Mouse (Mus musculus) thymus, postnatal 36 days (tissue): ENCODE measurements around the gene Traf2.
A peak's percentile ranks its signal among the peaks of the same experiment; 100 is the strongest.

Experiments
- DNase-seq, 2 experiments: peaks; one replicate each; pipeline ENCODE4 v3.0.0; 2022; ENCODE audit warnings: mixed read lengths in 2 of 2

Gene Traf2

DNA sequence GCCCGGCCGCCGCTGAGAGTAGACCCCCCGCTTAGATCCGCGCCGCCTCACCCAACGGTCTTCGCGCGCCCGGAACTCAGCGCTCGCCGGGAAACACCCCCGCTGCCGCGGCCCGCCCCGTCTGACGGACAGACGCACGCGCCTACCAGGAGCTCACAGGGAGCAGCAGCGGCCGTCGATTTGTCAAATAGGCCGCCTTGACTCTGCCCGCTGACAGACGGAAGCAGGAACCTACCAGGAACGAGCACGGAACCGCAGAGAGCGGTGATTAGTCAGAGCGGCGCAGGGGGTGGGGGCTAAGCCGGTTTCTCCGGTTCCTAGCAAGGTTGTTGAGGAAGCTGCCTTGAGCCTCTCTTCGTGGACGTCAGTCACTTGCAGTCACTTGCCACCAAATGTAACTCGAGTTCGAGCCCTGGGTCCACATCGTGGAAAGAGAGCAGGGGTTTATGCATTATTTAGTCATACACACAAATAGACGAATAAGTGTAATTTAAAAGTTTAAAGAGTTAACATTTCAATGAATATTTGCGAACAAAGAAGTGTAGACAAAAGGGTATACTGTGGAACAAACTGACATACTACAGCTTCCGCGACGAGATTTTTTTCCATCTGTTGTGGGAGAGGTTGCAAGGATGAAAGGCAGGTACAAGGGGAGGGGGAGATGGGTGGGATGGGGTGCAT lies at the start of gene Traf2:
Traf2 (minus strand) TSS at position 130 of the 681 bp plus-strand sequence.
- DNase-seq: peak; percentile 98 to 99

DNA sequence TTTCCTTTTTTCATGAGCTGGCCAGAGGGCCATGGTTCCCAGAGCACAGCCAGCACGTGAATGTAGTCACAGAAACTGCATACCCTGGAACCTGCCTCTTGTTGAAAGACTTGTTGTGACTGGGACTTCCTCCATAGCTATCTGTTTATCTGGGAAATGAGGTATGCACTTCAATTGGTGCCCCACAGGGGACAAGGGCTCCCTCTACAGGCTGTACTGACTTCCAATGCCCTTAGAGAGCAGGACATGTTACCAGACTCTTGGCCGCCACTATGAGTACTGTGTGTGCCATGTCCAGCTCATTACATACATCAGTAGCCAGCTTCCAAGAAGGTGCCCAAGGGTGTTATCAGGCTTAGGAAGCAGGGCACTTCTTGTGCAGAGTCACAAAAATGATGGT lies 45.1 kb upstream of the Traf2 start:
- peak; percentile 30 to 31 for DNase-seq

DNA sequence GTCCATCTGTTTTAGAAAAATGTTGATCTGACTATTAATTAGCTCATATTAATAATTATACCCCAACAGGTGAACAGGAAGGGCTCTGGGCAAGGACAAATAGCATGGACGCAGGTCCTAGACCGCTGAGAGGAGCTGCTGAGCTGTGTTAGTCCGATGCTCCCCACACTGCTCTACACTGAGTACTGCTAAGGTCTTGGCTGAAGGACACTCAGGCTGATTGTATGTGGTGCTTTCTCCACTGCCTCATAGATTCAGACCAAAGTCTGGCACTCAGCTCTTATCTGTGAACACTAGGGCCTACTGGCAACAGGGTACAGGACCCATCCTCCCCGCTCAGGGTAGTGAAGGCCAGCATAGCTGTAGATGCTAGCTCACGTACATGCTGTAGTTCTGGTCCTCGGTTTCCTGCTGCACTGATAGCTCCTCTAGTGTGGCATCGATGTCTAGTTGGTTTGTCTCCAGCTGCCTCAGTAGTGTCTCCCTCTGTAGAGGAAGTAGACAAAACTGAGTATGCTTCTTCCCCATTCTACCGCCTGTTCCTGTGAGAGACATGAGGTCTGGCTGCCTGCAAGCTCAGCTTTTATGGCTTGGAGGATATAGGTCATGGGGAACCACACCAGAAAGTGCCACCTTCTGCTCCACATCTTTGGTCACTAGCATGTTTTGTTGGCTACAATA lies 41.6 kb upstream of the Traf2 start:
- DNase-seq: no peak

DNA sequence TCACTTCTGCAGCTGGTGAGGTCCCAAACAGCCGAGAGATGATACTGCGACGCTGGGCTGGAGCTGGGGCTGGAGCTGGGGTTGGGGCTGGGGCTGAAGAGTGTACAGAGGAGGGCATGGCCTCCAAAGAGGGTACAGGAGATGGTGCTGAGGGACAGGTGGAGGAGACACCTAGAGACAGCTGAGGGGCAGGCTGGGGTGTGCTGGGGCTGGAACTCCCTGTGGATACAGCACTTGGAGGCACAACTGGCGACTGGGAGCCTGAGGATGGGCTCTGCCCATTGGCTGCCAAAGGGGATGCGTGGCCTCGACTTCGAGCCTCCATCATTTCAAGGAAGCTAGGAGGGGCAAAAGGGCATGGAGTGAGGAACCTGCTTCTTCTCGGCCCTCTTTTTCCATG lies 40.5 kb upstream of the Traf2 start:
- DNase-seq: no peak

DNA sequence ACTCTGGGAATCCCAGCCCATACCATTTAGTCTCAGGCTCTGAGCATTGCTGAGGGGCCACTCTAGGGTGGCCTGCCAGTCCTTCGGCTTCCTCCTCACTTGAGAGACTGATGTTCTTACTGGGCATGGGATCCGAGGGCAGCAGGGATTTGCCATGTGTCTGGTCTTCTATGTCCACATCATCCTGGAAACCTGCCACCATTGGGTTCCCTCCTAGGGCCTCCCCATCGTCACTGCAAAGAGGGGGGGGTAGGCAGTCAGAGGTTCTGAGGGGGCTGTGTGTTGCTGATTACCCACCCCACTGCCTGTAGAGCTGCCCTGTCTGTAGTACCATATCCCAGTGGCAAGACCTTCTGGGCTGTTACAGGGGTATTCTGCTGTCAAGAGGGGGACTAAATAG lies 38.9 kb upstream of the Traf2 start:
- DNase-seq: no peak

DNA sequence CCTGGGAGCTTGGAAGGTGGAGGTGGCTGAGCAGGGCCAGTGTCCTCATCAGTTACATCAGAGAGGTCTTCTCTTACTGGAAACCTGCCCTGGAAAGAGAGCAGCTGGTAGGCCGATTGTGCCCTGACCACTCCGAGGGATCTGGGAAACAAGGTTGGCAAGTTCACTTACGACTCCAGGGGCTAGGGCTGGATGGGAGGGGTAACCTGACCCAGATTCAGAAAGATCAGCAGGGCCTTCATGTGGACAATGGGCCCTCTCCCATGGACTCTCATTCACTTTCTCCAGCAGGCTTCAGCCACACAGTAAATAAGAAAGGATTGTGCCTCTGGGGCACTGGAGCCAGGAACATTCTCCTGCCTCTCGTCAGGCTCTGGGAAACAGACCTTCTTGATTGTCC lies 38.1 kb upstream of the Traf2 start:
- no peak for DNase-seq

DNA sequence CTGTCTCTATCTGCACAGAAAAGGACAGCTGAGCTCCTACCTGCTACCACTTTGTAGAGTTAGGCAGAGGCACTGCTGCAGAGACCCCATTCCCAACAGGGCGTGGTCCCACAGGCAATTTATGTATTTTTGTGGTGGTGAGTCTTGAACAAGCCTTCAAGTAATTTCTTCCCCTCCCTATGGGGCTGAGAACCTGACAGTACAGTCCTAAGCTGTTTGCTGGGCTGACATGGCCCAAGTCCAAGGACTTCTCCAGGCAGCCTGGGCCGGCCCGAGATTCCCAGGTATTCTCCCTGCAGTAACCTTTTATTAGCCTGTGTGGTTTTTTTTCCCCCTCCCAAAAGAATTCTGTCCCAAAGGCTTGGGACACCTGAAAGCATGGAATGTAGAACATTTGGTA lies 37.4 kb upstream of the Traf2 start:
- no peak for DNase-seq

DNA sequence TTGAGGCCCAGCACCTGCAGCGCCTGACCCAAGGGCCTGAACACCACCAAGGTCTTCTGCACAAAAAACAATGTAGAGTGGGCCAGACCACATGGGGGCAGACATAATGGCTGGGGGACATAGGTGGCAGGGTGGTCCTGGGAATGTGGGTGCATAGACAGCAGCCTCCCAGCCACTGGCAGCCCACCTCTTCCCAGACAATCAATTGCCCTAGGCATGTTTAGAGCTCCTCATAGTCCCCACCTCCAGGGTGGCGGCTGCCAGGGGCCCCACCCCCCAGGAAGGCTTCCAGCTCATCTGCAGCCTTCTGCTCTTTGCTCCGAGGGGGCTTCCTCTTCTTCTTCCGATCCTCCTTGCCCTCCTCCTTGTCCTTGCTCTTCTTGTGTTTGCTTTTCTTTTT lies 36.8 kb upstream of the Traf2 start:
- no peak for DNase-seq

DNA sequence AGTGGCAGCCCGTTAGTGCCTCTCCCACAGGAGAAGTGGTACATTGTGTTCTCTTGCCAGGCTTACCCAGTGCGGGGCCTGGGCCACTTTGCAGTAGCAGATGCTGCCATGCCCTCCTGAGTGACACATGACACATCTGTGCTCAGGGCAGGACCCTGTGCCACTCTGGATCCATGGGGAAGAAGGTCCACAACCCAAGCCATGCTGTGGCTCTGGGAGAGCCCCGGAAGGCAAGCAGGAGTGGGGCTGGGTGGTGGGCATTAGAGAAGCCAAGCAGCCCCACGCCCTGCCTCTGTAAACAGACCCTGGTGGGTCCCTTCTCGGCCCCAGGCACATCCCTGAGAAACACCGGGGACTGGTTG lies 36.4 kb upstream of the Traf2 start:
- DNase-seq: no peak

DNA sequence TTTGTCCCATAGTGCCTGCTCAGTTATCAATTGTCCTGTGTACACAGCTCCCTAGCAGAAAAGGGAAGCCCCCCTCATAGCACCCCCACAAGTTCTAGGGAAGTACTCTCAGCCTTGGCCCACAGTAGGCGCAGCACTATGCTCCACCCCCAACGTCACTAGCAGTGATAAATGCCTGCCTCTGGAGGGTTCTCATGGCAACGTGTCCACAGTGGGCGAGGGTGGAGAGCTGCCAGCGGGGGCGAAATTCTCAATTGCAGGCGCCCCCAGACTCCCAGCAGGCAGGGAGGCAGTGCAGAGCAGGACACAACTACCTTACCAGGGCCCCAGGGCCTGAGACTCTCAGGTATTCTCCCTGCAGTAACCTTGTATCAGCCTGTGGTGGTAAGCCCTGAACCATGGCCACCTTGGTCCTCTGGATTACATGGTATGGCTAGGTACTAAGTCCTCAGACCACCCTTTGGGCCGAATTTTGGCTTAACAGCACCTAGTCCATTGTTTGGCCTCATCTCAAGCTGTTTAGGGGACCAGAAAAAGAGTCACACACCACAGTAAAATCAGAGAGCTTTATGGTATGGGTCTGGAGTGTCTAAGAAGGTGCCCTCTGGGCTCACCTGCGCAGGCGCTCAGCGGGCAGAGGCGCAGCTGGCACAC lies 35.9 kb upstream of the Traf2 start:
- no peak for DNase-seq

DNA sequence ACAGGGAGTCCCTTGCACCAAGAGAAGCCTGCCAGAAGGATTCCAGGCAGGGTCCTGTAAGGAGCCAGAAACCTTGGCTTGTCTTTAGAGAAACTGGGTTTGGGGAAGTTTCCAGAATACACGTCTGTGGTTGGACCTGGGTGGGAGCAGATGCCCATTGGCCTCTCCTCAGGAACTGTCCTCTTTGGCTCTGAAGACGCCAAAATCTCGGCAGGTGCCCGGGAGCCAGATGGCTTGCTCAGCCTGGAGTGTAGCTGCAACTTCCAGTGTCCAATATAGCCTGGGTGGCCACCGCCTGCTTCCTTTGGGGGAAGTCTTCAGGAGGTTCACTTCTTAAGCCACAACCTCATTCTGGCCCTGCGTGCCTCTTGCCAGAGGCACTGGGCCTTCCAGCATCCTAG lies 35.2 kb upstream of the Traf2 start:
- DNase-seq: no peak

DNA sequence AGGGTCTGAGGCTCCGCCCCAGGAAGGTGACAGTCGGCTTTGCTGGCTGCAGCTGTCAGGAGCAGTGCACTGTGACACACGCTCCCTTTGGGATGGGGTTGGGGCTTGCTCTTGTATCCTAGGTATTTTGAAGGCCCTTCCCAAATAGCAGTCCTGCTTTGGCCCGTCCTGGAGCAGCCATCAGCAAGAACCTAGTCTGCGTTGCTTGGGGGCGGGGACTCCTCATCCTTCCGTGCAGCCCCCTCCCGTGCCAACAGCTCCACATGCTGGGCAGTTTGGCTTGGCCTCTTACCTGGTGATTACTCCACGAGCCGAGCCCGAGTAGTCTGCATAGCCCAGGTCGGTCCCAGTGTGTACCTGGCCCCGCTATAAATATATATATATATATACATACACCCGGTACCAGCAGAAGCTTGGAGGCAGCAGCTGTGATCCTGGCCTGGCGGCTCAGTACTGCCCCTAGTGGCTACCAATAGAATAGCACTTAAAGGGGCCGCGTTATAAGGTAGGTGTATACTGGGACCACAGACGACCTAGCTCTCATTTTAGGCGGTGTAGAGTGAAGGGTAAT lies 34.6 kb upstream of the Traf2 start, which contains the start of gene Ajm1:
Ajm1 (minus strand) TSS at position 464 of the 571 bp plus-strand sequence.
- DNase-seq: peak; percentile 61 to 72

DNA sequence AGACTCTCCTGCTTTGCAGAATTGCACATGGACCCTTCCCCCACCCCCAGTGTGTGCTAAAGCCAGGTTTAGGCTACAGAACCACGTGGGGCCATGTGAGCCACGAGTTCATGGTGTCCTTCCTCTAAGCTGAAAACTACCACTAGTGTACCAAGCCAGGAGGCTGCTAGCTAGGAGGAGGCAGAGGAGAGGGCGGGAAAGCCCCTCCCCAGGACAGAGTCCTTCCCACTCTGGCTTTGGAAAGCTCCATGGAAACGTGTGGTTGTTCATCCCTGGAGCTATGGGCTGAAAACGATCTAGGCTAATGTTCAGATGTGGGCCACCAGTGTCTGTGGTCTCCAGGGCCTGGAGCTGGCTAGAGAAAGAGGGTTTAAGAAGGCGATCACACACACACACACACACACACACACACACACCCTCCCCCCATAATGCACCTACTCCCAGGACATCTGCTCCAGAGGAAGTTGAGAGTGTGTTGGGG lies 33.9 kb upstream of the Traf2 start:
- DNase-seq: no peak

DNA sequence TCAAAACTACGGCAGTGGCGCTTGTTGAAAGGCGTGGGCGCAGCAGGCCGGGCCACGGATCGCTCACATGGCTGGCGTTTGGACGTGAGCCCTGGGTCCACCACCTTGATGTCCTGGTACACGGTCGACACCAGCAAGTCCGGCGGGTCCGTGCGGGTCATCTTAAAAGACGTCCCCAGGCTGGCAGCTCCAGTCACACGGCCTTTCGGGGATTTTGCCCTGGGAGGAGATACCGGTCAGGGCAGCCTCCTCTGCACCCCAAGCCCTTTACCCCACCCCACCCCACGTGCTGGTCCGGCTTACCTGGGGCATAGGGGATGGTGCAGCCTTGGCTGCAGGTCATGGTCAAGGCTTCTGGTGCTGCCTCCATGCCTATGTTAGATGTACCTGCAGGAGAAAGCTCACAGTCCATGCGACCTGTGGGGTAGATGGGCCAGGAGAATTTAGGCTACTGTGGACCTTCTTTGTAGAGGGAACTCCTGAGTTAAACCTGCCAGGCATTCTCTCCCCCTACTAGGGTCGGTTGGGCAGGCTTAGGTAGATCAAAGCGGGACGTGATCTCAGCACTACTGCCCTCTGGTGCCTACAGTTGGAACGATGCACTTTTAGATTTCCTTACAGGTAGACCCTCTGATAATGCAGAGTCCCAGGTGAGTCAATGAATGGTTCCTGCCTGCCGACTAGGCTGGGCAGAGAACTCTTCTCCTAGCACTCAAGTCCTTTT lies 33.2 kb upstream of the Traf2 start:
- DNase-seq: peak; percentile 65 to 69

DNA sequence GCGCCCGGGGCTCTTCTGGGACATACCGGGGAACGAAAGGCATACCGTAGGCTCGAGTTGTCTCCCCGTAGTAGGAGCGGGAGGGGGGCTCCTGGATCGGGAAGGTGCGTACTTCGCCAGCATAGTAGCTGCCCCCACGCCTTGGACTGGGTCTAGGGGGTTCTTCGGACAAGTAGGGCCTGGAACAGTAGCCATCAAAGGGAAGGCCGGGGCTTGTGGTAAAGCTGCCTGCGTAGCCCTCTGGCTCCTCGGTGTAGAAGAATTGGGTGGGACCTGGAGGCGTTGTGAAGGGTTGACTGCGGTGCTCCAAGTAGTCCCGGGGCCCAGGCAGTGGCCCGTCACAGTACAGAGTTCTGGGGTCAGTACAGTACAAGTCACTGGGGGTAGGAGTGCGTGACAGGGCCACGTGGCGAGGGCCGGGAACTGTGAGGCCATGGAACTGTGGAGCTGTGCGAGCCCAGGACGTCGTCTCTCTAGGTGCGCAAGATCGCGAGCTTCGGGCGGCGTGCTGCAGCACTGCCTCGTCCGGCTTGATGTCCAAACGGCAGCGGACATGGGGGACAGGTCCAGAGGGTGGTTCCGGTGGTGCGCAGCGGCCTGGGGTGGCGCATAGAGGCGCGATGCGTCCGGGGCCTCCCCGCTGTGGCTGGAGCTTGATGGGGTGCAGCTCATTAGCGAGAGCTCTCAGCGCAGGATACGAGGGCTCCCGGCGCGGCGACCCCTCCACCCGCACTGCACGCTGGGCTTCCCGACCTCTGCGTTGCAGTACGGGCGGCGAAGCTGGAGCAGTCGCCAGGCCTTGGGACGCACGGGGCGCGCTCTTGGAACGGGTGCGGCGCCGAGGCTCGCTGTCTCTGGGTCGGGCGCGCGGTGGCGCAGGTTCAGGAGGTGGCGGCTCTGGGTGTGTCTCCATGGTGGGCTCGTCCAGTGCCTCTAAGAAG lies 32.3 kb upstream of the Traf2 start:
- peak in 1 of 2 experiments; percentile 28 for DNase-seq

DNA sequence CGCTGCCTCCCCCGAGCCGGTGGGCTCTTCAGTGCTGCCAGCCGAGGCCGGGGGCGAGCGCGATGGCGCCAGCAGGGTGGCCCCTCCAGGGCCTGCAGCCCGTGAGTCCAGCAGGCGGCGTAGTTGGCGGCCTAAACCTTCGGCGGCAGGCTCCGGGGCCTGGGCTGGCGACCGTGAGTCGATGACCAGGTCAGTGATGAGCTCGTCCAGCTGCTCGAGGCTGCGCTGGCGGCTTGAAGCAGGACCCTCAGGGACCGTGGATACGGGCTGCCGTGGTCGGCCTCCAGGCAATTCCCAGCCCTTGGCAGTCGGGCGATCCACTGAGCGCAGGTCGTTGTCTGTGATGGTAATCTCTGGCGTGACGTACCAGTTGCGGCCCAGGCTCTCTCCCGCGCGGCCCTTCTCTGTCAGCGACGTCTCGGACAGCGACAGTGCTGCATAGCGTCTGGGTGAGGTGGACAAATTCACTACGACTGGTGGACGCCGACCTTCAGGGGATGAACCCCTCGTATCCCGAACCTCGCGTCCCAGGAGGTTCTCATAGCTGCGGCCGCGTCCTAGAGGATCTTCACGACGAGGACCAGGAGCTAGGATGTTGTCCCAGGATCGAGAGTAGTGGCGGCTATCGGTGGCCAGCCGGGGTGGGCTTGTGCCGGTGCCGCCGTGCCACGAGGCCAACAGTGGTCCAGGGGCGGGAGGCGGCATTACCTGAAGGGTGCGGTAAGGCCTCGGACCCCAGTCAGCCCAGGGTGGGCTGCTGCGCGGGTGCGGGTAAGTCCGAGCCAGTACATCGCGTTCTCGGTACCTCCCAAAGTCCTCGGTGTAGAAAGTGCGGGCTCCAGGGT lies 31.4 kb upstream of the Traf2 start:
- peak in 1 of 2 experiments; percentile 29 for DNase-seq

DNA sequence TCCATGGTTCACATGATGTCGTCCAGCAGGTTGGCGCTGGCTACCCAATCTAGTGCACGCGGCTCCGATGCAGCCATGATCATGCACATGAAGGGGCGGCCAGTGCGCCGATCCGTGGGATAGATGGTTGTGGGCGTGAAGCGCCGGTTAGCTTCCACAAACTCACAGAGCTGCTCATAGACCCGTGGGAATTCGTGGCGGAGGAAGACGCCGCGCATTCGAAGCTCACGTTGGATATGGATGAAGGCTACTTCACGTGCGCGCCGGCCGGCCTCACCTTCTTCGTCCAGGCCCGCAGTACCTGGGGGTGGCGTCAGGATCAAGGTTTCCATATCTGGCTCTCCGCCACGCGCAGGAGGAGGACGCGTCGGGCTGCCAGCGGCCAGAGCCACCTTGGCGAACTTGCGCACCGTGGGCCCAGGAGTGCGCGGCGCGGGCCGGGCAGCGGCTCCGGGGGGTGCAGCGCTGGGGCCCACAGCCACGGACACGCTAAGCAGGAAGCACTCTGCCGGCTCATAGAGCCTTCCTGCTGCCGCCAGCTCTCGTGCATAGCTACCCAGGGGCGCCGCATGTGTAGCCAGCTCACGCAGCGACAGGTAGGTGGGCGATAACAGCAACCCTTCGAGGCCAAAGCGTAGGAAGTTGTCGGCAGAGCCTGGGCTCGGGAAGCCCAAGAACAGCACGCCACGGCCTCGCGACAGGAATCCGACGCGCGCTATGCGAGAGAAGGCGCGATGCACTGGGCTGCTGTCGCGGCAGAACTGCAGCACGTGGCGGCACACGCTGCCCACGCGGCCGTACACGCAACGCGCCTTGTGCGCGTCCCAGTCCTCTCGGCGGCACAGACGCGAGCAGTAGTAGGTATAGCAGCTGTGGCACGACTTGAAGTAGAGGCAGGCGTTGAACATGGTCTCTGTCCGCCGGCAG lies 30.5 kb upstream of the Traf2 start:
- DNase-seq: peak in 1 of 2 experiments; percentile 25

DNA sequence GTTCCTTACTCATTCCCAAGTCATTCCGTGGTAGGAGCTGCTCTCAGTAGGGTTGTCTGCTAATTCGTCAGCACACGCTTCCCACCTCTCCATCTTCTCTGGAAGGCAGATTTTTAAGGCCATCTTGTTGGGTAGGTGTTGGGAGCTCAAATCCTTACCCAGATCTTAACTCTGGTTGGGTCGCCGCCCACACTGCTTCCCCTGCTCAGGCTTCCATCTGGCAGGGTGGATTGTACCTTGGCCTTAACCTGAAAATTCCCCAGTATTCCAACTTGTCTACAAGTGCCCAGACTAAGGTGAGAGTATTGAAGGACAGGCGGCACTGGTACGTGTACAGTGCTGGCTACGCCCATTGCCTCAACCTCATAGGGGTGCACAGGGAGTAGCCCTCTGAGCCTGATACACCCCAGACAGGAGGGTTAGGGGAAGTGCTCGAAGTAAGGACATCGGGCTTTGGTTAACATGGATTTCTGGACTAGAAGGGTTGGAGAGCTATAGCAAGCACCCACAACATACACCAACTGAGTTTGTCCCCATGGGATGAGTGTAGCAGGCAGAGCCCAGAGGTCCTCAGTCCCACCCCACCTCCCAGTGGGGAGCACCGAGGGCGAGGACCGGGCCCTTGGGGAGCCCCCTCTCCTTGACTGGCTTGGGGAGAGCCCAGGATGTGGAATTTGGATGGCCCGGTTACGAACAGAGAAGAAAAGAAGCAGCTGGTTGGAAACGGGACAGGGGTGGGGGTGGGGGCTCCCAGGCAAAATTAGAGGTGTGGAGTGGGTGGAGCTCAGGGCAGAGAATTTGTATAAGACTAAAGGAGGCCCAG lies 29.5 kb upstream of the Traf2 start:
- DNase-seq: no peak
